Mouse (Mus musculus) right cerebral cortex, adult 2 months (tissue): Measurements from ENCODE around the gene Mrpl50.

Experiments
- DNase-seq, 2 experiments: peaks; one replicate each; pipeline ENCODE4 v3.0.0; 2021 to 2022; ENCODE audit warnings: low spot score in 2 of 2

Gene Mrpl50

GRCm38 (mm10) chr4:49520572-49521340, at the start of gene Mrpl50, which contains the start of gene Zfp189:
TSS of gene Mrpl50 (minus strand) at chr4:49521093.
TSS of gene Zfp189 (plus strand) at chr4:49521176.
- DNase-seq: peak; percentile 97 to 98

- DNase-seq: peak; percentile 77 to 83
These were observed 46.7 kb upstream of the Mrpl50 start for GRCm38 (mm10) chr4:49567613-49568012.

GRCm38 (mm10) chr4:49559915-49560772, 39.3 kb upstream of the Mrpl50 start:
- DNase-seq: peak; percentile 20 to 26

- no peak for DNase-seq
These were observed 37.3 kb upstream of the Mrpl50 start for GRCm38 (mm10) chr4:49558181-49558580.

GRCm38 (mm10) chr4:49557375-49557774, 36.5 kb upstream of the Mrpl50 start:
- DNase-seq: no peak

GRCm38 (mm10) chr4:49553380-49553779, 32.5 kb upstream of the Mrpl50 start:
- DNase-seq: no peak

- DNase-seq: no peak
These were observed 28.5 kb upstream of the Mrpl50 start, which contains the start of gene Aldob for GRCm38 (mm10) chr4:49549383-49549782. TSS of gene Aldob (minus strand) at chr4:49549546.

- DNase-seq: no peak
These were observed 26.8 kb upstream of the Mrpl50 start for GRCm38 (mm10) chr4:49547544-49548219.

GRCm38 (mm10) chr4:49546873-49547543, 26.1 kb upstream of the Mrpl50 start:
- no peak for DNase-seq

GRCm38 (mm10) chr4:49546026-49546425, 25.1 kb upstream of the Mrpl50 start:
- no peak for DNase-seq

GRCm38 (mm10) chr4:49540966-49541365, 20.1 kb upstream of the Mrpl50 start:
- no peak for DNase-seq

- peak in 1 of 2 experiments; percentile 14 for DNase-seq
These were observed 18.8 kb upstream of the Mrpl50 start for GRCm38 (mm10) chr4:49539665-49540064.

- no peak for DNase-seq
These were observed 15.8 kb upstream of the Mrpl50 start for GRCm38 (mm10) chr4:49536671-49537070.

- DNase-seq: no peak
These were observed 14.9 kb upstream of the Mrpl50 start for GRCm38 (mm10) chr4:49535675-49536294.

GRCm38 (mm10) chr4:49535036-49535435, 14.1 kb upstream of the Mrpl50 start:
- no peak for DNase-seq

- DNase-seq: peak; percentile 84 to 89
These were observed 1.7 kb upstream of the Mrpl50 start for GRCm38 (mm10) chr4:49522576-49522975.

GRCm38 (mm10) chr4:49521346-49521745, 453 bp upstream of the Mrpl50 start:
- no peak for DNase-seq

GRCm38 (mm10) chr4:49519476-49519875, 1.4 kb downstream of the Mrpl50 start:
- no peak for DNase-seq

GRCm38 (mm10) chr4:49514441-49514840, 6.5 kb downstream of the Mrpl50 start:
- no peak for DNase-seq

GRCm38 (mm10) chr4:49512636-49513035, 8.3 kb downstream of the Mrpl50 start:
- no peak for DNase-seq
